Comparison of ENCODE assay signal across 9 mouse cellular contexts in the genomic region with DNA sequence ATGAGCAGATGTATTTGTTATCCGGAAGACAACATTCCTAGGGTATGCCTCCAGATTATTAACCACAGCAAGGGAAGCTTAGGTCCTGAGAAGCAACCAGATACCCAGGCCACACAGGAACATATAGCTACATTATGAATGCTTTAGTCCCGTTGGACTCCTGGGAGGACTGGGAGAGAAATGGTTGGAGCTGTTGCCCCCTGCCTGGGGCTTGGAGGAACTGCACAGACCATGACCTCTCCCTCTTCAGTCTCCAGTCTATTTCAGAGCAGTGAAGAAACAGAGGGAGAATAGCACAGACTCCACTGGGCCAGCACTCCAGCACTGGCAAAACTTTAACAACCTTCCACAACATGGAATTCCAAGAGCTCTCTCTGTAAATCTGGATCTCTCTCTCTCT. TPM values are rescaled to one million over a fixed set of nuclear protein-coding genes. Genes with fewer than 3 reads are reported as not detected.
DNase-seq lines count a peak whose midpoint lies in the region; ATAC-seq and TF ChIP-seq lines count a peak whose summit lies in the region.
"Had no signal": no experiment of that assay in that cellular context is flagged by ENCODE, and none has a peak within 500 bp of the region (broad histone marks: within the 10 kb centered on the region; RNA-seq: fewer than 3 reads in every experiment).

No protein-coding gene starts in this region.

- 0 out of 2 replicates have a peak, but pooled peaks cover 3% of the 10 kb centered on the region for H3K4me1 ChIP-seq in embryonic facial prominence, embryonic 10.5 days
- peaks cover 11% of the 10 kb centered on the region; the same call in 1 of the 2 replicates for H3K4me1 ChIP-seq in lung, embryonic 14.5 days (ENCODE audit: insufficient read depth)

- no peak overlapping the region for H3K9ac ChIP-seq in lung, embryonic 14.5 days

- no peaks in the 10 kb centered on the region for H3K9me3 ChIP-seq in embryonic facial prominence, embryonic 10.5 days
- H3K9me3 ChIP-seq in lung, embryonic 14.5 days (ENCODE audit: low read depth, low read length), result no peaks in the 10 kb centered on the region
- H3K9me3 ChIP-seq: G1E had no signal

- no peak overlapping the region for H3K27ac ChIP-seq in embryonic facial prominence, embryonic 10.5 days (replicated peaks)
- no peak overlapping the region for H3K27ac ChIP-seq in lung, embryonic 14.5 days (ENCODE audit: low read depth)

- TF ChIP-seq CTCF in lung, embryonic 14.5 days (IDR thresholded peaks at IDR 0.05; ENCODE audit: low read depth), result peak; percentile 80

- H3K36me3 ChIP-seq in embryonic facial prominence, embryonic 10.5 days (replicated peaks), result no peaks in the 10 kb centered on the region
- no peaks in the 10 kb centered on the region for H3K36me3 ChIP-seq in lung, embryonic 14.5 days (ENCODE audit: insufficient read depth)
- H3K36me3 ChIP-seq: G1E had no signal

- H3K27me3 ChIP-seq in embryonic facial prominence, embryonic 10.5 days (replicated peaks; ENCODE audit: low read depth, poor library complexity, severe bottlenecking), result no peaks in the 10 kb centered on the region
- no peaks in the 10 kb centered on the region for H3K27me3 ChIP-seq in lung, embryonic 14.5 days (ENCODE audit: insufficient read depth, low read length)

- DNase-seq in cerebellum, adult 18-20 months, result peak; percentile 55 to 61
- no peak for DNase-seq in cerebellum, postnatal 4 days (ENCODE audit: low spot score in 2 of 2)
- peak; percentile 57 for DNase-seq in ovary, postnatal 36 days (ENCODE audit: low spot score)
- no peak for DNase-seq in ovary, adult 18-20 months (ENCODE audit: low spot score)
- peak; percentile 39 for DNase-seq in embryonic facial prominence, embryonic 10.5 days (ENCODE audit: low spot score)
- peak; percentile 73 for DNase-seq in lung, embryonic 14.5 days
- peak; percentile 61 for DNase-seq in thymus, postnatal 4 days
- no peak for DNase-seq in urinary bladder, postnatal 4 days (ENCODE audit: low spot score in 2 of 2)

- ATAC-seq in lung, embryonic 14.5 days (ENCODE audit: insufficient read depth), result peak; percentile 66; the same call in 1 of the 2 replicates

- H3K4me2 ChIP-seq in lung, embryonic 14.5 days, result no peak overlapping the region

- 49% methylated on average over 2 of the region's 2 CpGs for WGBS in embryonic facial prominence, embryonic 10.5 days
- 45% methylated on average over 2 of the region's 2 CpGs for WGBS in lung, embryonic 14.5 days

- no peak overlapping the region for H3K4me3 ChIP-seq in embryonic facial prominence, embryonic 10.5 days
- no peak overlapping the region for H3K4me3 ChIP-seq in lung, embryonic 14.5 days (ENCODE audit: low read depth, low read length)

RNA-seq across cellular contexts. Expression of a gene that starts 17.9 kb away (rescaled TPM):
- 38.2 and 39.5 TPM in 2 replicates for polyA plus RNA-seq in embryonic facial prominence, embryonic 10.5 days (2016; fragmentation: Nextera tagmentation; extraction: Ambion mirVana)
- polyA plus RNA-seq in lung, embryonic 14.5 days (2014; fragmentation: Nextera tagmentation; extraction: Ambion mirVana), result 25.6 and 29.1 TPM in 2 replicates
- polyA plus RNA-seq: G1E had no signal

Comparison
In these comparisons a context has a peak if more than half of its experiments do, and no peak if none do; other contexts are left out.
1. DNase-seq: peak in cerebellum, adult 18-20 months (2 of 2), ovary, postnatal 36 days (single experiment), embryonic facial prominence, embryonic 10.5 days (single experiment), lung, embryonic 14.5 days (single experiment) and thymus, postnatal 4 days (single experiment); none in cerebellum, postnatal 4 days (0 of 2), ovary, adult 18-20 months (single experiment) and urinary bladder, postnatal 4 days (0 of 2).